ENCODE assay signal across 17 mouse cellular contexts in genomic region chr17:71206136-71206893, GRCm38 (mm10). TPM values are rescaled to one million over a fixed set of nuclear protein-coding genes. Genes with fewer than 3 reads are reported as not detected.
DNase-seq lines count a peak whose midpoint lies in the region; ATAC-seq and TF ChIP-seq lines count a peak whose summit lies in the region.
"Had no signal": no experiment of that assay in that cellular context is flagged by ENCODE, and none has a peak within 500 bp of the region (broad histone marks: within the 10 kb centered on the region; RNA-seq: fewer than 3 reads in every experiment).

No protein-coding gene starts in this region.

- no peaks in the 10 kb centered on the region for H3K27me3 ChIP-seq in heart, embryonic 10.5 days (ENCODE audit: insufficient read depth, poor library complexity, severe bottlenecking)
- no peaks in the 10 kb centered on the region for H3K27me3 ChIP-seq in heart, embryonic 11.5 days (ENCODE audit: control insufficient read depth, insufficient read depth, low read length)
- H3K27me3 ChIP-seq in CH12.LX (replicated peaks) = no peaks in the 10 kb centered on the region
- no peaks in the 10 kb centered on the region for H3K27me3 ChIP-seq in intestine, embryonic 14.5 days (replicated peaks; ENCODE audit: control insufficient read depth, insufficient read depth, low read length)
- no peaks in the 10 kb centered on the region for H3K27me3 ChIP-seq in liver, postnatal 0 days (ENCODE audit: insufficient read depth, low read length)
- H3K27me3 ChIP-seq in hindbrain, embryonic 13.5 days = no peaks in the 10 kb centered on the region
- H3K27me3 ChIP-seq: limb, embryonic 12.5 days; stomach, embryonic 15.5 days had no signal

- H3K79me2 ChIP-seq in CH12.LX (replicated peaks; ENCODE audit: control insufficient read depth, extremely low read depth, insufficient read depth, poor library complexity, severe bottlenecking) = peaks cover 22% of the 10 kb centered on the region

- H3K4me3 ChIP-seq in heart, embryonic 10.5 days = no peak overlapping the region
- no peak overlapping the region for H3K4me3 ChIP-seq in heart, embryonic 11.5 days (ENCODE audit: low read depth, low read length)
- H3K4me3 ChIP-seq in CH12.LX (replicated peaks in 1 of 3; ENCODE audit: low read depth in 2 of 3, low read length in 2 of 3, poor library complexity in 1 of 3) = no peak overlapping the region
- no peak overlapping the region for H3K4me3 ChIP-seq in intestine, embryonic 14.5 days (ENCODE audit: low read depth, low read length)
- H3K4me3 ChIP-seq in liver, postnatal 0 days (ENCODE audit: low read depth, low read length) = peak overlapping the region; percentile 58
- H3K4me3 ChIP-seq in hindbrain, embryonic 13.5 days = no peak overlapping the region
- H3K4me3 ChIP-seq: left cerebral cortex, adult 2 months; limb, embryonic 12.5 days; midbrain, embryonic 10.5 days; stomach, embryonic 15.5 days had no signal

- no peak for TF ChIP-seq CTCF in CH12.LX (conservative IDR thresholded peaks at IDR 0.05 in 1 of 2, IDR thresholded peaks at IDR 0.05 in 1 of 2; ENCODE audit: low read depth in 2 of 2, low read length in 2 of 2)
- TF ChIP-seq CTCF in liver, postnatal 0 days (IDR thresholded peaks at IDR 0.05; ENCODE audit: low read depth) = no peak

- H3K4me1 ChIP-seq in heart, embryonic 10.5 days = peaks cover 34% of the 10 kb centered on the region
- peaks cover 22% of the 10 kb centered on the region for H3K4me1 ChIP-seq in heart, embryonic 11.5 days (ENCODE audit: control insufficient read depth, insufficient read depth, low read length)
- H3K4me1 ChIP-seq in CH12.LX (ENCODE audit: control insufficient read depth in 1 of 2, insufficient read depth in 2 of 2) = peaks cover 17 to 66% of the 10 kb centered on the region in 2 experiments
- H3K4me1 ChIP-seq in intestine, embryonic 14.5 days (replicated peaks; ENCODE audit: control insufficient read depth, insufficient read depth, low read length) = peaks cover 14% of the 10 kb centered on the region
- peaks cover 30% of the 10 kb centered on the region for H3K4me1 ChIP-seq in liver, postnatal 0 days (ENCODE audit: insufficient read depth)
- peaks cover 10% of the 10 kb centered on the region; the same call in 1 of the 2 replicates for H3K4me1 ChIP-seq in hindbrain, embryonic 13.5 days (replicated peaks)
- H3K4me1 ChIP-seq: stomach, embryonic 15.5 days had no signal

- TF ChIP-seq EP300 in CH12.LX (IDR thresholded peaks at IDR 0.05; ENCODE audit: low read length) = no peak
- 0 out of 2 replicates have a peak, but pooled peaks have one; percentile 19 for TF ChIP-seq EP300 in liver, postnatal 0 days (IDR thresholded peaks at IDR 0.05; ENCODE audit: low read depth)

- TF ChIP-seq POLR2A in CH12.LX (IDR thresholded peaks at IDR 0.05; ENCODE audit: low read depth, low read length) = no peak

- no peak overlapping the region for H3K9ac ChIP-seq in heart, embryonic 11.5 days (ENCODE audit: low read depth, low read length)
- no peak overlapping the region for H3K9ac ChIP-seq in CH12.LX (ENCODE audit: insufficient read depth, low read depth)
- no peak overlapping the region for H3K9ac ChIP-seq in intestine, embryonic 14.5 days (ENCODE audit: low read length)
- peak overlapping the region; percentile 72 for H3K9ac ChIP-seq in liver, postnatal 0 days (replicated peaks)
- H3K9ac ChIP-seq in hindbrain, embryonic 13.5 days = no peak overlapping the region
- H3K9ac ChIP-seq: limb, embryonic 12.5 days; stomach, embryonic 15.5 days had no signal

- dilution Hi-C loops in CH12.LX (cut with MboI; ENCODE audit: extremely low pct_ligation_motif_present, extremely low pct_unique_long_range_greater_than_20kb, low sequenced_read_pairs) = no loop called here

- ATAC-seq in heart, embryonic 11.5 days (replicated peaks; ENCODE audit: insufficient number of reproducible peaks, low FRiP score, low TSS enrichment) = no peak
- peak; percentile 59; the same call in 1 of the 2 replicates for ATAC-seq in intestine, embryonic 14.5 days (replicated peaks; ENCODE audit: low FRiP score, low TSS enrichment, low read depth)
- ATAC-seq in liver, postnatal 0 days = no peak
- no peak for ATAC-seq in hindbrain, embryonic 13.5 days (ENCODE audit: low FRiP score)

- in situ Hi-C loops in CH12.LX (cut with MboI; ENCODE audit: low pct_ligation_motif_present, low pct_unique_long_range_greater_than_20kb, low sequenced_read_pairs) = no loop called here

- TF ChIP-seq RAD21 in CH12.LX (IDR thresholded peaks at IDR 0.05; ENCODE audit: low read depth, low read length) = no peak

- H3K36me3 ChIP-seq in heart, embryonic 10.5 days = 0 out of 2 replicates have a peak, but pooled peaks cover 5% of the 10 kb centered on the region
- no peaks in the 10 kb centered on the region for H3K36me3 ChIP-seq in heart, embryonic 11.5 days (ENCODE audit: control insufficient read depth, insufficient read depth, low read length)
- H3K36me3 ChIP-seq in CH12.LX (replicated peaks in 1 of 2; ENCODE audit: control insufficient read depth in 1 of 2, insufficient read depth in 1 of 2, low read length in 1 of 2) = peaks cover 0 to 8% of the 10 kb centered on the region in 2 experiments
- H3K36me3 ChIP-seq in intestine, embryonic 14.5 days (ENCODE audit: control insufficient read depth, insufficient read depth, low read length) = no peaks in the 10 kb centered on the region
- peaks cover 9% of the 10 kb centered on the region for H3K36me3 ChIP-seq in liver, postnatal 0 days (replicated peaks; ENCODE audit: insufficient read depth, low read length)
- H3K36me3 ChIP-seq in hindbrain, embryonic 13.5 days = no peaks in the 10 kb centered on the region
- H3K36me3 ChIP-seq: limb, embryonic 12.5 days; stomach, embryonic 15.5 days had no signal

- no peak overlapping the region for H3K27ac ChIP-seq in heart, embryonic 10.5 days
- H3K27ac ChIP-seq in heart, embryonic 11.5 days (ENCODE audit: low read depth, low read length) = no peak overlapping the region
- H3K27ac ChIP-seq in CH12.LX (ENCODE audit: insufficient read depth, low read depth) = no peak overlapping the region
- H3K27ac ChIP-seq in intestine, embryonic 14.5 days (ENCODE audit: low read depth) = no peak overlapping the region
- H3K27ac ChIP-seq in liver, postnatal 0 days (ENCODE audit: low read depth) = peak overlapping the region; percentile 96
- no peak overlapping the region for H3K27ac ChIP-seq in hindbrain, embryonic 13.5 days
- H3K27ac ChIP-seq: left cerebral cortex, adult 2 months; limb, embryonic 12.5 days; midbrain, embryonic 10.5 days; stomach, embryonic 15.5 days had no signal

- no peaks in the 10 kb centered on the region for H3K9me3 ChIP-seq in heart, embryonic 10.5 days
- no peaks in the 10 kb centered on the region for H3K9me3 ChIP-seq in heart, embryonic 11.5 days (replicated peaks; ENCODE audit: control insufficient read depth, low read length)
- peaks cover 5% of the 10 kb centered on the region for H3K9me3 ChIP-seq in CH12.LX (replicated peaks; ENCODE audit: low read length)
- no peaks in the 10 kb centered on the region for H3K9me3 ChIP-seq in intestine, embryonic 14.5 days (ENCODE audit: control insufficient read depth, low read length)
- no peaks in the 10 kb centered on the region for H3K9me3 ChIP-seq in liver, postnatal 0 days (ENCODE audit: low read length)
- H3K9me3 ChIP-seq in hindbrain, embryonic 13.5 days = no peaks in the 10 kb centered on the region
- H3K9me3 ChIP-seq: stomach, embryonic 15.5 days had no signal

- WGBS in heart, embryonic 10.5 days = 51% methylated on average over 12 of the region's 12 CpGs
- 55% methylated on average over 12 of the region's 12 CpGs for WGBS in heart, embryonic 11.5 days (ENCODE audit: insufficient replicate concordance)
- WGBS in intestine, embryonic 14.5 days = 28% methylated on average over 12 of the region's 12 CpGs
- WGBS in liver, postnatal 0 days (ENCODE audit: insufficient replicate concordance) = 55% methylated on average over 12 of the region's 12 CpGs
- WGBS in hindbrain, embryonic 13.5 days = 87% methylated on average over 12 of the region's 12 CpGs

- H3K4me2 ChIP-seq in heart, embryonic 11.5 days = no peak overlapping the region
- peak overlapping the region; percentile 59 for H3K4me2 ChIP-seq in CH12.LX (ENCODE audit: insufficient read depth, low read depth, poor library complexity, severe bottlenecking)
- 0 out of 2 replicates have a peak overlapping the region, but pooled peaks have one; percentile 1 for H3K4me2 ChIP-seq in intestine, embryonic 14.5 days (ENCODE audit: low read length)
- peak overlapping the region; percentile 57 for H3K4me2 ChIP-seq in liver, postnatal 0 days (ENCODE audit: low read depth, low read length)
- H3K4me2 ChIP-seq in hindbrain, embryonic 13.5 days = no peak overlapping the region
- H3K4me2 ChIP-seq: limb, embryonic 12.5 days; stomach, embryonic 15.5 days had no signal

- peak; percentile 65 for DNase-seq in heart, embryonic 10.5 days (ENCODE audit: low spot score)
- DNase-seq in CH12.LX (ENCODE audit: extremely low read depth) = no peak
- DNase-seq in intestine, embryonic 14.5 days (ENCODE audit: low spot score) = no peak
- no peak for DNase-seq in liver, postnatal 0 days
- no peak for DNase-seq in layer of hippocampus, adult 8-10 months (ENCODE audit: low spot score in 2 of 2)
- no peak for DNase-seq in thymus, postnatal 36 days
- DNase-seq: B cell, adult 2 months; cerebellum, adult 18-20 months; gastrocnemius, postnatal 36 days; lung, postnatal 10 days; thymus, postnatal 25 days had no signal

TF ChIP-seq in CH12.LX, 34 proteins besides CTCF, POLR2A, EP300 and RAD21 (continues in another document):
- TF ChIP-seq NRF1 (IDR thresholded peaks at IDR 0.05; ENCODE audit: low read depth, low read length) = no peak
- no peak for TF ChIP-seq ETS1 (conservative IDR thresholded peaks at IDR 0.05; ENCODE audit: low read depth, low read length)
- no peak for TF ChIP-seq MXI1 (IDR thresholded peaks at IDR 0.05; ENCODE audit: low read depth, low read length)
- no peak for TF ChIP-seq ELF1 (IDR thresholded peaks at IDR 0.05; ENCODE audit: low read depth, low read length)
- TF ChIP-seq ZNF384 (IDR thresholded peaks at IDR 0.05; ENCODE audit: low read depth, low read length) = no peak
- TF ChIP-seq PAX5 (IDR thresholded peaks at IDR 0.05; ENCODE audit: low read length) = no peak
- no peak for TF ChIP-seq TBP (conservative IDR thresholded peaks at IDR 0.05; ENCODE audit: low read depth, low read length)
- no peak for TF ChIP-seq USF1 (IDR thresholded peaks at IDR 0.05; ENCODE audit: low read depth, low read length)

RNA-seq across cellular contexts. Expression of gene Lpin2, which starts 24.0 kb away (rescaled TPM):
- polyA plus RNA-seq in heart, embryonic 10.5 days (2016; fragmentation: Nextera tagmentation; extraction: Ambion mirVana) = 20.9 and 24.2 TPM in 2 replicates
- polyA plus RNA-seq in heart, embryonic 11.5 days (2014; fragmentation: Nextera tagmentation; extraction: Ambion mirVana) = 21.9 and 22.5 TPM in 2 replicates
- total RNA-seq in CH12.LX (2012; rRNA removed) (25.1 and 28.1 TPM in 2 replicates), CH12.LX (2014; rRNA removed) (25.4 TPM in 2 replicates)
- 30.4 and 31.4 TPM in 2 replicates for polyA plus RNA-seq in CH12.LX (2012; ENCODE audit: insufficient read length, low read depth)
- 27.3 and 31.9 TPM in 2 replicates for polyA plus RNA-seq in intestine, embryonic 14.5 days (2014; fragmentation: Nextera tagmentation; extraction: Ambion mirVana)
- polyA plus RNA-seq in liver, postnatal 0 days (2015; fragmentation: Nextera tagmentation; extraction: Ambion mirVana) = 34.0 and 44.5 TPM in 2 replicates
- 100 to 1,000 TPM in 2 of 4 experiments, 10 to 100 TPM in 2; 87.1 to 123 (median 105) TPM for total RNA-seq in layer of hippocampus, adult 8-10 months (2022)
- polyA plus RNA-seq in hindbrain, embryonic 13.5 days (2015; fragmentation: Nextera tagmentation; extraction: Ambion mirVana) = 40.6 and 41.8 TPM in 2 replicates

Comparison
In these comparisons a context has a peak if more than half of its experiments do, and no peak if none do; other contexts are left out.
1. H3K4me2 ChIP-seq: peak in CH12.LX (single experiment), intestine, embryonic 14.5 days (single experiment) and liver, postnatal 0 days (single experiment); none in heart, embryonic 11.5 days (single experiment) and hindbrain, embryonic 13.5 days (single experiment).